Mouse (Mus musculus) MEL-GATA-1-ER (cell line): Measurements from ENCODE around the gene Psme2.

Experiments used
- DNase-seq: peaks from one replicate; pipeline ENCODE4 v3.0.0-alpha.2; 2012; ENCODE audit warnings: low read depth; ENCODE audit errors: extremely low read depth

The Psme2 gene

DNA sequence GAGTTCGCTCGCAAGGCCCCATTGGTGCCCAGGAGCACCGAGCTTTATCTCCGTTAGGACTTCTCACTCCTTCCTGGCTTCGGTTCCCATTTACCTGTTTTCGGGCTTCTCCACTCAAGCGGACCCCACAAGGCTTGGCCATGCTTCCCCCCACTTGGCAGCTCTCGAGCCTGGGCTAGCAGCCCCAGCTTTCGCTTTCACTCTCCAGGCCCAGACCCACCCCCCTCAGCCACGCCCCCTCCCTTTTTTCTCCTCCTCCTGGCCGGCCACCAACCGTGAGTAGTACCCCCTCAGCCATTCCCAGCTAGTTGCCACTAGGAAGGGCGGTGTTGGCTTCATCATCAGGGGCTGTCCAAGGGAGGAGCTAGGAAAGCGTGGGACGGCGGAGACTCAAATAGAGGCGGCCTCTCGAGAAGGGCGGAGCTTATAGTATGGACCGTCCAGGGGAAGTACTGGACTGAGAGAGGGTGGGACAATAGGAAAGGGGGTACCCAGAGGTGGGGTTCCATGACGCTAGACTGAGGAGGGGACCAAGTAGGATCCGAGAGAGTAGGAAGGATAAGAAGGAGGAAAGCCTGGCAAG lies at the start of gene Psme2:
TSS of gene Psme2 (minus strand) at position 366 of the 583 bp plus-strand sequence.
- DNase-seq = peak; percentile 95

DNA sequence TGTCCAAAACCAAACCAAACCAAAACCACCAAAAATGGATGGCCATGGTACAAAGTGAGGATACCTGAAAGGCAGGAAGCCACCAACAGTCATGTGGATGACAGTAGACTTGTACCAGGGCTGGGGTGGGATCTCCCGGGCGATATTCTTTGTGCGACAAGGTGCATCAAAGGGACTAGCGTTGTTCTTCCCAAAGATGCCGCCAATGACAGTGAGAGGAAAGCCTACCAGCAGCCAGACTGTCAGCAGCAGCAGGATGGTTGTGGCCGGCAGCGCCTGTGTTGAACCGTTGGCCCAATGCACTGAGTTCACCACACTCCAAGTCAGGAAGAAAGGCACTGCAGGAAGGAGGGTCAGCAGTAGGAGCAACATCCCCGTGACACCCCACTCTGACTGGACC lies 46.9 kb upstream of the Psme2 start, which contains the start of gene Gm49378:
TSS of gene Gm49378 (minus strand) at position 101 of the 400 bp plus-strand sequence.
- DNase-seq = no peak

DNA sequence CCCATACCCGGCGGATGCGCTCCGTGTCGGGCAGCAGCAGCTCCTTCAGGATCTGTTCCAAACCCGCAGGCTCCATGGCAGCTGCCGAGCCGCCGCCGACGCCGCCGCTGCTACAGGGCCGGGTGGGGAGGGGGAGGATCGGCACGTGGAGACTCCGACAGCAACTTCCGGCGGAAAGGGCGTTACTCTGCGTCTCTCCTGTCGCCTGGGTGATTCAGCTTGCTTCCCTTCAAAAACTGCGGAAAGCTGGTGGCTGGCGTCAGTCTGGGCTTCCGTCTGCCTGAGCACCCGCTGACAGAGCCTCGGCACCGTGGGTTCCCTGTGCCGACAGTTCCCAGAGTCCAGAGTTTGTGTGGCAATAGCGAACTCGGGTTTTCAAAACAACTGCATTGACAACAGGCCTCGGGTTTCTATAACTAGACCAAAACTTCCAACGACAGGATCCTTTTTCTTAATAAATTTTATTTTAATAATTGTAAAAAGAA lies 44.7 kb upstream of the Psme2 start, which contains the start of gene Ipo4:
TSS of gene Ipo4 (minus strand) at position 435 of the 485 bp plus-strand sequence.
- DNase-seq = peak; percentile 84

- DNase-seq = no peak
These were observed 44.1 kb upstream of the Psme2 start for GRCm38 (mm10) chr14:55634874-55635522.

DNA sequence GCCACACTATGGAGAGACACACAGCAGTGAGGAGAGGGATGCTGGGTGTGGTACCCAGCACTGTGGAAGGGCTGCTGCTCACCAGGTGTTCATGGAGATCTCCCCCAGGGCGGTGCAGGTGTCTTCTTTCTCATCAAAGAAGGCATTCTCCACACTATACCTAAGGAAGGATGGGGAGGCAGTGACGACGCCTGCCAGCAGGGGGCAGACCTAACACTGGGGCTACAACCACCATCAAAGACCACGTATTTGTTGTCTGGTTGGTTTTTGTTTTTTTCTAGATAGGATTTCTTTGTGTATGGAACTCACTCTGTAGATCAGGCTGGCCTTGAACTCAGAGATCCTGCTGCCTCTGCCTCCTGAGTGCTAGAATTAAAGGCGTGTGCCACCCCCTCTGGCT lies 38.4 kb upstream of the Psme2 start:
- DNase-seq = no peak

DNA sequence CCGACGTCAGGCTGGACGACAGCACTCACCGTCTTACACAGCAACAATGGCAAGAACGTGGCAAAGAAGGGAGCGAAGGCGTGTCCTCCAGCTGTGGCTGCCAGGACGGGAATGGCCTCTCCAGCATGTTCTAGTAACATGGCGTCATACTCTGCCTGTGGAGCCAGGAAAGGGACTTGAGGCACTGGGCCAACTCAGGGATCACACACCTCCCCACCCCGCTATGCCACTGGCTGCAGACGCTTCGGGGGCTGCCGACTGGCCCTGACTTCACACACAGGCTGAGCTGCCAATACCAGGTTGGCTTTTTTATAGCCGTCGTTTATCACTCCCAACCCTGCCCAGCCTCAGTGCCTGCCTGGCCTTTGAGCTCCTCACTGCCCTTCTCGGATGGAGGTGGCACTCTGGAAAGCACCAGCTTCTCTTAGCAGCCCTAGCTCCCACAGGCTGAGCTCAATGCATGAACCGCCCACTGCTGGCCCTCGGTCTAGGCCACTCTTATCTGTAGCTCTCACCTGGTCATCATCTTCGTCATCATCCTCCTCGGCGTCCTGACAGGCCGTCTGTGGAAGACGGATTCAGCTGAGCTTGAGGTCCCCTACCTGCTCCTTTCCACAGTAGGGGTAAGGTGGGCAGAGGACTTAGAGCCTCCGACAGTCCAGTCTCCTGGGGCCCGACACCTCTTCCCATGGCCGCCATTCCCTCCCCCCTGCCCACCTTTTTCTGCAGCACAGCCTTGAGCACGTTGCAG lies 37.3 kb upstream of the Psme2 start:
- DNase-seq = no peak

DNA sequence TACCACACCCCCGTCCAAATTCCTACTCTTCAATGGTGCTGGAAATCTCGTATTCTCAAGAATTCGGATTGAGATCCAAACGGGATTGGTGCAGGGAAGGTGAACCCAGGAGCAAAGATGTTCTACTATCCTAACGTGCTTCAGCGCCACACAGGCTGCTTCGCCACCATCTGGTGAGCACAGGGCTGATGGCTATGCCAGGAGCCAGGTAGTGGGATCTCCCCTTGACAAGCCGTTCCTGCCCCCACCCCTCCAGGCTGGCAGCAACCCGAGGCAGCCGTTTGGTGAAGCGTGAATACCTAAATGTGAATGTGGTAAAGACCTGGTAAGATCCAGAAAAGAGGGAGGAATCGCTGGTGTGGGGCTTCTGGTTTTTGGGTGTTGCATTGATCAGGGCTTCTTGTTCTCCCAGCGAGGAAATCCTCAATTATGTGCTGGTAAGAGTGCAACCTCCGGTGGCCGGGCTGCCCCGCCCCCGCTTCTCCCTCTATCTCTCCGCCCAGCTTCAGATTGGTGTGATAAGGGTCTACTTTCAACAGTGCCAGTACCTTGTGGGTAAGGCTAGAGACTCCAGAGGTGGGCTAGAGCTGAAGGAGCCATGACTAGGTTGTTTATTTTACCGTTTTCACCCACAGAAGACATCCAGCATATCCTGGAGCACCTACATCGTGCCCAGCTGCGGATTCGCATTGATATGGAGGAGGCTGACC lies 27.7 kb upstream of the Psme2 start:
- peak; percentile 33 for DNase-seq

GRCm38 (mm10) chr14:55617822-55618221 lies 26.9 kb upstream of the Psme2 start, which contains the start of gene Rec8:
Gene Rec8, plus strand, starts transcription at chr14:55618037.
- DNase-seq = no peak

DNA sequence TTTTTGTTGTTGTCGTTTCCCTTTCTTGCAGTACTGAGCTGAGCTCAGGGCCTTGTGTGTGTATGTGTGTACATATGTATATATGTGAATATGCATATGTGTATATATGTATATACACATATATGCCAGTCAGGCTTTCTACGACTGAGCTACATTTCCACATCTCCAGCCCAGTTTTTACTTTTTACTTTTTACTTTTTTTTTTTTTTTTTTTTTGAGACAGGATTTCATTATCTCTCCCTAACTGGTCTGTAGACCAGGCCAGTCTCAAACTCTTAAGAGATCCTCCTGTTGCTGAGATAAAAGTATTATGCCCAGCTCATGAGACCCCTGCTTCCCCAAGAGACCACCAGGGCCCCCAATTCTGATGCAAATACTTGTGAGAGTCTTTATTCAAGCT lies 25.9 kb upstream of the Psme2 start:
- DNase-seq = no peak

- no peak for DNase-seq
These were observed 25.0 kb upstream of the Psme2 start for GRCm38 (mm10) chr14:55615876-55616275.

- peak; percentile 89 for DNase-seq
These were observed 23.8 kb upstream of the Psme2 start for GRCm38 (mm10) chr14:55614565-55615178.

DNA sequence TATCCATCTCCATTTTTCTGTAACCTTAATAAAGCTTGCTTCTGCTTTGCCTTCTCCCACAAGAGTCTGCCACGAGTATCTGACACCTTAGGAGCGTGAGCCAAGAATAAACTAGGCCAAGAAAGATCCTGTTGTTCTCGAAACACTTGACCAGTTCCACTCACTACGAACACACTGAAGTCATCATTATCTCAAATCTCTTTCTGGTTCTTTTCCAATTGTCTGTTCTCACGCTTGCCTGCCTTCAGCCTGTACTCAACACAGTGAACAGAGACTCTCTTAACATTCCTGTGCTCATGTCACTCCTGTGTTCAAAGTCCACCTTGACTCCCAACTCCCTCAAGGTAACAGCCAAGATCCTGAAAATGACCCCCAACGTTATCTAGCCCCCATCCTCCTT lies 22.4 kb upstream of the Psme2 start:
- no peak for DNase-seq

- DNase-seq = no peak
These were observed 17.4 kb upstream of the Psme2 start for GRCm38 (mm10) chr14:55608339-55608738.

- no peak for DNase-seq
These were observed 15.0 kb upstream of the Psme2 start for GRCm38 (mm10) chr14:55605743-55606459.

GRCm38 (mm10) chr14:55604823-55605222 lies 13.9 kb upstream of the Psme2 start:
- no peak for DNase-seq

DNA sequence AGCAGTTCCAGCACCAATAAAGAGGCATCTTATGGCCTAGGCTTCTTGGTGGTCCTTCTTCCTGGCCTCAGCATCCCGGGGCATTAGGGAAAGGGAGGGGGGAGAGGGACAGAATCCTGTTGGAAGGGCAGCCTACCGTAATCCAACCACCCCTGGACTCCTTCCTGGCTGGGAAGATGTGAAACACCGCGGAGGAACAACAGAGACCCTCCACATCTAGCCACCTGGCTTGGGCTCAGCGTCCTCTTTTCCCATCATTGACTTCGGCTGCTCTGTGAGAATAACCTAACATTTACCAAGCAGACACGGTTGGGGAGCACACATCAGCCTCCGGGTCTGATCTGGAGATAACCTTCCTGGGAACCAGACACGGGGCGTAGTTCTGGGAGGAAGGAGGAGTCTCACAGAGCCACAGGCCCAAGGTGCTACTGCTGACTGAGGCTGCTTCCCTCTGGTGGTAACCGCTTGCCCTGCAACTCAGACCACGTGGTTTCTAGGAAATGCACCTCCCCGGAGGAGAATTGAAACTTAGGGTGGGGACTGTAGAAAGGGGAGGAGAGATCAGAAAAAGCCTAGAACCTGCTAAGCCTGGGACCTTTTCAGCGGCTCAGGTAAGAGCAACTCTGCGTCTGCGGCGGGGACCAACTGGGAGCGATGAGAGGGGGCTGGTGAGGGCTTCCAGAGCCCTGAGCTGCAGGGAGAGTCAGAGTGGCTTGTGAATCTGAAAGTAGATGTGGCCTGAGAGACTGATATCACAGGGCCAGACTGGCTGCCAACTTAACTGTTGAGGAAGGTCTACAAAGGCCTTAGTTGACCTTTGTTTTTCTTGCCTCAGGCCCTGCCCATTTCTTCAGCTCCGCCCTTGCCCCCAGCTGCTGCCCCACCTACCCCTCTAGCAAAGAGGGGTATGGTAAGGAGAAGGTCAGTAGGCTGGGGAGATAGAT lies 13.0 kb upstream of the Psme2 start:
- DNase-seq = peak; percentile 89

- no peak for DNase-seq
These were observed 12.3 kb upstream of the Psme2 start, which contains the start of gene Irf9 for GRCm38 (mm10) chr14:55603271-55603632. Gene Irf9, plus strand, starts transcription at chr14:55603571.

DNA sequence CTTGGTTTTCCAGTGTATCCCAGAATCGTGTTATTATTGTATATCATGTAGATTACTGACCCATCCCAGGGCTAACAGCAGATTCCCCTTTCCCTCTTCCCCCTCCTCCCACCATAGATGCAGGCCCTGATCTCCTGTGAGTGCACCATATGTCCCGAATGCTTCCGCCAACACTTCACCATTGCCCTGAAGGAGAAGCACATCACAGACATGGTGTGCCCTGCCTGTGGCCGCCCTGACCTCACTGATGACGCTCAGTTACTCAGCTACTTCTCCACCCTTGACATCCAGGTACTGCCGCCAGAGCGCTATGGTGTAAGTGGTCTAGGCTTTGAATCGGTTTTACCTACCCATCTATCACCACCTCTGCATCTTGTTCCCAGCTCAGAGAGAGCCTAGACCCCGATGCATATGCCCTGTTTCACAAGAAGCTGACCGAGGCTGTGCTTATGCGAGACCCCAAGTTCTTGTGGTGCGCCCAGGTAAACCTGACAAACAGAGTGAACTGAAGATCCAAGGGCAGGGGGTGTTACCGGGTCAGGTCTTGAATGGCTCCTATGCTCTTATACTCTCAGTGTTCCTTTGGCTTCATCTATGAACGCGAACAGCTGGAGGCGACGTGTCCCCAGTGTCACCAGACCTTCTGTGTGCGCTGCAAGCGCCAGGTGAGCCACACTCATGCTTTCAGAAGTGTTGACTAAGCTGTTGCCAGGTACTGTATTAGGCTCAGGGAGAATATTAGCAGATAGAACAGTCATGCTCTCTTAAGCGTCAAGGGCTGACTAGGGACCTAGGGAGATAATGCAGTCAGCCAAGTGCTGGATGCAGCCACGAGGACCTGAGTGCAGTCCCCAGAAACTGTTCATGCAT lies 7.8 kb upstream of the Psme2 start:
- no peak for DNase-seq
